Mouse (Mus musculus) brain, embryonic 14.5 days (tissue): ENCODE measurements at regions not wholly inside any gene's neighbourhood (a gene's known extent, or its start where the extent isn't known, plus 50 kb on each side); places are given as distances from the start of the nearest gene placed in this dataset.

ENCODE experiments used
- DNase-seq: peaks from one replicate; pipeline ENCODE4 v3.0.0-alpha.2; 2011; ENCODE audit warnings: low read depth
- CTCF ChIP-seq: fragments of 200-500 bp; IDR thresholded peaks from 2 replicates; pipeline ENCODE4 v1.5.1; 2012; ENCODE audit warnings: inconsistent platforms, mild to moderate bottlenecking, moderate library complexity, borderline replicate concordance; ENCODE audit not compliant: insufficient read depth, insufficient read length; ENCODE audit errors: extremely low read depth
- POLR2A ChIP-seq: fragments of 200-500 bp; IDR thresholded peaks from 2 replicates; pipeline ENCODE4 v1.6.1; 2012; ENCODE audit warnings: mild to moderate bottlenecking, inconsistent platforms, borderline replicate concordance; ENCODE audit not compliant: poor library complexity, insufficient read depth, insufficient read length, severe bottlenecking; ENCODE audit errors: extremely low read depth

DNA sequence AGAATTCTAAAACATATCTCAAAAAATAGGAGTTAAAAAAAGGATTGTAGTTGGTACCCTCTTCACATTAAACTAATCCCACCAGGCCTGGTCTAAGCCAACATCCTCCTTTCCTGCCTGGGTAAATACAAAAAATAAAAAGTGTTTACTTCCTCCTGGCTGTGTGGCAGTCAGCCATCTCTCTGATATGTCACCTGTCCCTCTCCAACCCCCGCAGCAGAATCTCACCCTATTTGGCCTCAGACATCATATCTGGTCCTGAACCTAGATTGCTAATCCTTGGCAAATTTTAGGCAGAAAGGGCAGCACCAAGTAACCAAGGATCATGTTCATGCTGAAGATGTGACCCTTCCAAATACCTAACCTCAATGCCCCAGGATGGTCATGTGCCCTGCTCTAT, 59.2 kb upstream of the Cadm1 start:
- no peak for TF ChIP-seq POLR2A
- no peak for TF ChIP-seq CTCF

GRCm38 (mm10) chr9:47471767-47472420, 58.1 kb upstream of the Cadm1 start:
- TF ChIP-seq POLR2A (no peak), CTCF (no peak)

More for the DNA sequence above, 59.2 kb upstream of the Cadm1 start:
- DNase-seq, result no peak

DNA sequence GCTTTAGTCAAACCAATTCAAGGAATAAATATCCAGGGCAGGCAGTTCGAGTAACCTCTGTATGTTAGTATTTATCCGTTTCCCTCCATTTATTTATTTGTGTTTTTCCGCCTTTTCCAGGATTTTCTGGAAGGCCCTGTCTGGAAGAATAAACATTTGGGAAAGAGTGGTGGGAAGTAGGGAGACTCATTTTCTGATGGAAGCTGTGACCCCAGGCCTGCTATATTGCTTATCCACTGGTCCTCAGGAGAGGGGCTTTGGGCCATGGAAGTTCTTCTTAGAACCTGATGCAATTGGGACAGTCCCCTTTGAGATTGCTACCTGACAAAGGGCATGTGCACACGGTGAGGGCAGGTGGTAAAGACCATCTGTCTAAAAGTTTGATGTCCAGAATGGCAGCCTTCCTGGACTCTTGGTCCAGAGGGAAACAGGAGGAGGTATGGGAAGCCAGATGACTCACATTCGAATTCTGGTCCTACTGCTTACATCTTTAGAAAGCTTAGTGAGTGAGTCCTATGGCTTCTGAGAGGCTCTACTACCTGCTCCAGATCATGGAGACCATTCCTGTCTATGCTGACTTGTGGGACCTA, 56.1 kb upstream of the Cadm1 start:
- no peak for DNase-seq
- TF ChIP-seq POLR2A, result no peak
- no peak for TF ChIP-seq CTCF

More at GRCm38 (mm10) chr9:47471767-47472420, 58.1 kb upstream of the Cadm1 start:
- peak; percentile 13 for DNase-seq

- DNase-seq, result peak; percentile 18
- TF ChIP-seq POLR2A (no peak), CTCF (no peak)
Measured at GRCm38 (mm10) chr9:47474776-47475175, 55.2 kb upstream of the Cadm1 start.

DNA sequence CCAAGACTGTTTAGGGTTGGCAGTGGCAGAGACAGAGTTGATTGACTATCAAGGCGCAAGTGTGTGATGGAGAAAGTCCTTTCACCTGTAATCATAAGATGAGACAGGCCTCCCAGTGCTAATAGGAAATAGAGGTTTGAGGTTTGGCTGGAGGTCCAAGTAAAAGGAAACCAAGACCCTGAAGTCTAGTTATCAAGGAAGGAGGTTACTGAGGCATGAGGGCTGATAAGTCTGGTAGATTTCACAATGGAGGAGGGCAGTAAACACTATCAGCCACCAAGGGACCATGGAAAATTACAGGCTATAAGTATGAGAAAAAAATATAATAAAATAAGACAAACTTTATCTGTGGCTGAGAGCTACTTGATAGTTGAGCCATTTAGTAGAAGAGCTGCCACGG, 52.1 kb upstream of the Cadm1 start:
- TF ChIP-seq CTCF (no peak), POLR2A (no peak)
- no peak for DNase-seq
